Mouse (Mus musculus) liver, embryonic 16.5 days (tissue): ENCODE results near the gene Evpl. TPM values are rescaled to one million over a fixed set of nuclear protein-coding genes. Genes with fewer than 3 reads are reported as not detected.

ENCODE experiments used
- ATAC-seq: fragments of 200-750 bp; cut with Nextera tagmentation; 2 replicates; pipeline ENCODE4 v1.8.0; 2017; ENCODE audit warnings: low read depth, mild to moderate bottlenecking, moderate number of reproducible peaks, moderate library complexity
- H3K27ac ChIP-seq: fragments of 300-500 bp; sonication (generic); 2 replicates; pipeline ENCODE4 v1.5.1; 2014; ENCODE audit warnings: mild to moderate bottlenecking, low read length
- H3K27me3 ChIP-seq: fragments of 300-500 bp; sonication (generic); 2 replicates; pipeline ENCODE4 v1.6.1; 2014; ENCODE audit warnings: low read depth, low read length, mixed read lengths; ENCODE audit not compliant: control insufficient read depth, insufficient read depth
- H3K36me3 ChIP-seq: fragments of 300-500 bp; sonication (generic); 2 replicates; pipeline ENCODE4 v1.6.1; 2014; ENCODE audit warnings: mild to moderate bottlenecking; ENCODE audit not compliant: control insufficient read depth, insufficient read depth
- H3K4me1 ChIP-seq: fragments of 300-500 bp; sonication (generic); 2 replicates; pipeline ENCODE4 v1.6.1; 2014; ENCODE audit warnings: low read depth, low read length, mixed read lengths; ENCODE audit not compliant: control insufficient read depth
- H3K4me2 ChIP-seq: fragments of 300-500 bp; sonication (generic); 2 replicates; pipeline ENCODE4 v1.6.1; 2014; ENCODE audit warnings: low read depth, low read length, mixed read lengths
- H3K4me3 ChIP-seq: fragments of 300-500 bp; sonication (generic); 2 replicates; pipeline ENCODE4 v1.5.1; 2014; ENCODE audit warnings: low read depth, mild to moderate bottlenecking, low read length
- H3K9ac ChIP-seq: fragments of 300-500 bp; sonication (generic); 2 replicates; pipeline ENCODE4 v1.6.1; 2014; ENCODE audit warnings: low read depth, low read length
- H3K9me3 ChIP-seq: fragments of 300-500 bp; sonication (generic); replicated peaks from 2 replicates; pipeline ENCODE4 v1.6.1; 2016; ENCODE audit warnings: low read length; ENCODE audit not compliant: control insufficient read depth
- WGBS: fragments of 180-500 bp; shearing (Covaris S2); extraction: QIAGEN DNeasy Blood & Tissue Kit; methylation state at CpG from one replicate; pipeline ENCODE4 v1.1.7; 2014; ENCODE audit not compliant: insufficient replicate concordance; 5-methylcytosine and 5-hydroxymethylcytosine counted together
- polyA plus RNA-seq: library from polyadenylated mRNA; unstranded; fragments of >200 nt; fragmentation: Nextera tagmentation; extraction: Ambion mirVana; gene quantifications from 2 replicates; pipeline ENCODE4 v1.2.1, GENCODE M21; 2015

The Evpl gene
- polyA plus RNA-seq, 1 experiment from 2014 or later: 0.05 TPM

DNA sequence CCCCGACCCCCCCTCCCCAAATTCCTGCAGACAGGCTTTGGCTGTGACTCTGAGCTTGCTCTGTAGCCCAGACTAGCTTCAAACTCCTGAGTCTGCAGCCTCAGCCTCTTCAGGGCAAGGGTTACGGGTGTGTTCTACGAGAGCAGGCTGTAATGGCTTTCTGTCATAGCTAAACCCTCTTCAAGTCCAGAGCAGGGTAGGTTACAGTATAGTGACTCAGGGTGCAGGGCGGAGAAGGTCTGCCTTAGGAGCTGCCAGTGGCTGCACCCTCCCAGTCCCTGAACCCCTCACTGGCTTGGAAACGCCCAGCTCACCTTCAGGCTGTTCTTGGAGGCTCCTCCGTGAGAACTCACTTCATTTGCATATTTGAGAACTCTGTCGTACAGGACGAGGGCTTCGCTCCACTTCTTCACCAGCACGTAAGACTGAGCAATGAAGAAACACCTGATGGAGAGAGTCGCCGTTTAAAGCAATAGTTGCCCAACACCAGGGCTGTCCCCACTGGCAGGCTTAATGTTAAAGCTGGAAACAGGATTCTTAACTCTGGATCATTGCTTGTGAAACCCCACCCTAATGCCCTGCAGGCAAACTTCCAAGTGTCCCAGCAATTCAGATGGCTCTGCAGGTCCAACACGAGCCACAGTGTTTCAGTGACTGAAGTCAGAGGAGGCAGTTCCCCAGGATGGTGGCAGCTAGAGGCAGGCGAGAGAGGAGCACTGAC is 9.8 kb upstream of the Evpl start:
- 69% methylated on average over 14 of the region's 14 CpGs for WGBS
- H3K4me3 ChIP-seq: no peak overlapping the region
- H3K27me3 ChIP-seq: no peaks in the 10 kb centered on the region
- no peaks in the 10 kb centered on the region for H3K9me3 ChIP-seq
- peaks cover 60% of the 10 kb centered on the region for H3K36me3 ChIP-seq
- H3K9ac ChIP-seq: no peak overlapping the region
- no peaks in the 10 kb centered on the region for H3K4me1 ChIP-seq
- ATAC-seq: no peak
- H3K4me2 ChIP-seq: no peak overlapping the region
- no peak overlapping the region for H3K27ac ChIP-seq

DNA sequence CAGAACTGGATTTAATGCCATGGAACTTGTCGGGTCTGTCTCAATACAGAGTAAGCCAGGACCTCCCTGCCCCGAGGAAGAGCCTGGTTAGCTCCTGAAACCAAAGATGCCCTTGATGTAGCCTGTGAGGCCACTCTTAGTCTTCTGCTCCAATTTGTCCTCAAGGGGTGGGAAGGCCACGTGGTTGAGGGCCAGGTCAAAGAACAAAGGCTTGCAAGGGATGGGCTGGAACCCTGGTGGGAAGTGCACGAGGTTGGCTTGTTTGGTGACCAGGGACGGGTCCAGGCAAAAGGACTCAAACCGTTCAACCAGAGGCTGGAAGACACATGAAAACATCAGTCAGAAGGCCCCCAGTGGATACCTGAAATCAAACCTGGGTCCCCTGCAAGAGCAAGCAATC is 7.7 kb upstream of the Evpl start:
- H3K36me3 ChIP-seq: peaks cover 48% of the 10 kb centered on the region
- H3K4me1 ChIP-seq: no peaks in the 10 kb centered on the region
- H3K27me3 ChIP-seq: no peaks in the 10 kb centered on the region
- H3K4me2 ChIP-seq: no peak overlapping the region
- no peaks in the 10 kb centered on the region for H3K9me3 ChIP-seq
- no peak overlapping the region for H3K4me3 ChIP-seq
- no peak overlapping the region for H3K27ac ChIP-seq
- 68% methylated on average over 6 of the region's 6 CpGs for WGBS
- no peak overlapping the region for H3K9ac ChIP-seq
- ATAC-seq: no peak

DNA sequence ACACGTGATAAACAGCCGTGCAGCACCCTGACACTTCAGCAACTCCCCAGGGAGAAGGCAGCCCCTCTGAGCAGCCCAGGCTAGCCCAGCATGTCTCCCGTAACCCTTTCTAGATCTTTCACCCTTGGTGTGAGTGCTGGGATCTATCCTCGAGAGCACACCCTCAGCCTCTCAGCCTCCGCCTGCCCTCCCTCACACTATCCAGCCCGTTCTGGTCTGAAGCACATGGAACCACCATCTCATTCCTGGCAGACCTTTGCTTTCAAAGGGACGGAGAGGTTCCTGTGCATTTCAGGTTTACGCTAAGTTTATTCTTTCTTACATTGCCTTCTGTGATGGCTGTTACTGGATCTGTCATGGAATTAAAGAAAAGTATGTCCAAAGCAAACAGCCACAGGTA is 6.7 kb upstream of the Evpl start:
- Histone ChIP-seq H3K27me3 (no peaks in the 10 kb centered on the region), H3K9ac (no peak overlapping the region), H3K36me3 (peaks cover 38% of the 10 kb centered on the region), H3K27ac (no peak overlapping the region), H3K4me1 (no peaks in the 10 kb centered on the region), H3K9me3 (no peaks in the 10 kb centered on the region), H3K4me3 (no peak overlapping the region), H3K4me2 (no peak overlapping the region)
- WGBS: 79% methylated on average over 8 of the region's 8 CpGs
- ATAC-seq: no peak

DNA sequence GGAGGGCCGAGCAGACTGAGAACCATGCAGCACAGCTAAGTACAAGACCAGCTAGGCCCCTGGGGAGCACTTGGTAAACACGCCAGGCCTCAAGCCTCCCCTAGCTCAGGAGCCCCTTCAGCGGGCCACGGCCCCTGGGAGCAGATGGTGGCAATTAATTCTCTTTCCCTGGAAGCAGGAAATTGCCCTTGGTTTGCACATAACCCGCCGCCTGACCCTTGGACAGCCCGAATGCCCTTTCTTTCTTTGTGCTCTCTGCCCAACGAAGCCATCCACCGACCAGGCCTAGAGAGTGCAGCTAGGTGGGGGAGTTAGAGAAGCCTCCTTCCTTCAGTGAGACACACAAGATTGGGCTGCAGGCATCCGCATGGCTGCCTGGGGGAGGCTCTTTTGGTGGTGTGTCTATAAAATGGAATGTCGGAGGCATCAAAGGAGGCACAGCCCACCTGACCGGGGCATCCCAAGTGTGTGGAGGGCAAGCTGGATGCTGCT is 3.9 kb upstream of the Evpl start:
- no peak overlapping the region for H3K4me2 ChIP-seq
- peaks cover 4% of the 10 kb centered on the region for H3K4me1 ChIP-seq
- H3K9ac ChIP-seq: no peak overlapping the region
- no peaks in the 10 kb centered on the region for H3K9me3 ChIP-seq
- peaks cover 10% of the 10 kb centered on the region for H3K27me3 ChIP-seq
- H3K36me3 ChIP-seq: peaks cover 16% of the 10 kb centered on the region
- ATAC-seq: no peak
- 61% methylated on average over 12 of the region's 12 CpGs for WGBS
- no peak overlapping the region for H3K27ac ChIP-seq
- H3K4me3 ChIP-seq: no peak overlapping the region

DNA sequence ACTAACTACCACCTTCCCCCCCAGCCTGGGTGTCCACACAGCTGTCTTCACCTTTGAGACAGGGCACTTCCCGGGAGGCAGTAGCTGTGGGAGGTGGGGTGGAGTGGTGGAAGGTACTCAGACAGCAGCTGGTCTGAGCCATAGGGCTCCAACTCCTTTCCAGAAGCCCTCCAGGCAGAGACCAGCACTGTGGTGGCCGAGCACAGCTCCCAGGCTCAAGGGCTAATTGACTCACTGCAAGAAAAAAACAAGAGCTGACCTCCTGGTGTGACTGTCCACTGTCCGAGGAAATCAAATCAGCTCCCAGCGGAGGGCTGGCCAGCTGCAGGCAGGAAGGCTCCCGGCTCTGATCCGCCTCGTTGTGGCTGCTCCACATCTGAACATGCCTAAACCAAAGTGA is 1.9 kb upstream of the Evpl start:
- no peak overlapping the region for H3K27ac ChIP-seq
- 59% methylated on average over 7 of the region's 7 CpGs for WGBS

DNA sequence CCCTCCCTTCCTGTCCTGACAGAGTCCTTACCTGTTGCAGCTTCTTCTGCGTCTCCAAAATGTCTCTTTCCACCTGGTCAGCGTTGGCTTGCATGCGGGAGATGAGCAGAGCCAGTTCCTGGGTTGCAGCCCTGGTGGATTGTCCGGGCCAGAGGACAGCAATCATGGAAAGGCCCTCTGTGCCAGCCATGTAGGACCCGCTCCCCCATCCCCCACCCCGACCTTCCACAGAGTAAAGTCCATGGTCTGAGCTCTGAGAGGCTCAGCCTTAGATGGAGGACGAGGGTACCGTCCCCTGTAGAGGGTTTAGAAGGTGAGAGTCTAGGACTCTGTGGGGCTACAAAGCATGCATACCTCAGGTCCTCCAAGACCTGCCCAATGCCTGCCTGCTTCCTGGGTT is 3.0 kb downstream of the Evpl start:
- Histone ChIP-seq H3K4me1 (peaks cover 4% of the 10 kb centered on the region), H3K36me3 (no peaks in the 10 kb centered on the region), H3K9ac (no peak overlapping the region), H3K27ac (no peak overlapping the region), H3K4me3 (no peak overlapping the region), H3K4me2 (no peak overlapping the region), H3K9me3 (no peaks in the 10 kb centered on the region), H3K27me3 (peaks cover 10% of the 10 kb centered on the region)
- WGBS: 69% methylated on average over 8 of the region's 8 CpGs
- no peak for ATAC-seq

More for the DNA sequence above, 1.9 kb upstream of the Evpl start:
- Histone ChIP-seq H3K36me3 (no peaks in the 10 kb centered on the region), H3K4me3 (no peak overlapping the region), H3K9ac (no peak overlapping the region), H3K4me1 (peaks cover 4% of the 10 kb centered on the region), H3K27me3 (peaks cover 10% of the 10 kb centered on the region), H3K9me3 (no peaks in the 10 kb centered on the region), H3K4me2 (no peak overlapping the region)
- no peak for ATAC-seq

DNA sequence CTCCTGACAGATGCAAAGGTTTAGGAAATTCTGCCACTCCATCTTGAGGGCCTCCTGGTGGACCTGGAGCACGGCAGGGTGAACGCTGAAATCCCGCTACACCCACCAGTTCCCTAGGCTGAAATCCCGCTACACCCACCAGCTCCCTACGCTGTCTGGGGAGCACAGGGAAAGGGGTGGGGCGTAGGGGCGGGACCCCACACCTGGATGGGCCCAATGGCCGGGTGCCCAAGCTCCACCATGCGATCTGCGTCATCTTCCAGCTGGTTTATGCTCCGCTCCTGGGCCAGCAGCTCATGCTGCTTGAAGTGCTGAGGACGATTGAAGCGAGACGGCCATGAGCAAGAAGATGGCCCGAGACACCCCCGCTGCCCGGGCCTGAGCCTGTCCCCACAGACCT is 5.5 kb downstream of the Evpl start:
- no peak for ATAC-seq
- WGBS: 57% methylated on average over 17 of the region's 17 CpGs
- H3K4me3 ChIP-seq: no peak overlapping the region
- H3K27me3 ChIP-seq: peaks cover 6% of the 10 kb centered on the region; the same call in 1 of the 2 replicates
- no peak overlapping the region for H3K9ac ChIP-seq
- no peaks in the 10 kb centered on the region for H3K9me3 ChIP-seq
- no peaks in the 10 kb centered on the region for H3K36me3 ChIP-seq
- H3K4me1 ChIP-seq: no peaks in the 10 kb centered on the region
- no peak overlapping the region for H3K4me2 ChIP-seq
- H3K27ac ChIP-seq: no peak overlapping the region

DNA sequence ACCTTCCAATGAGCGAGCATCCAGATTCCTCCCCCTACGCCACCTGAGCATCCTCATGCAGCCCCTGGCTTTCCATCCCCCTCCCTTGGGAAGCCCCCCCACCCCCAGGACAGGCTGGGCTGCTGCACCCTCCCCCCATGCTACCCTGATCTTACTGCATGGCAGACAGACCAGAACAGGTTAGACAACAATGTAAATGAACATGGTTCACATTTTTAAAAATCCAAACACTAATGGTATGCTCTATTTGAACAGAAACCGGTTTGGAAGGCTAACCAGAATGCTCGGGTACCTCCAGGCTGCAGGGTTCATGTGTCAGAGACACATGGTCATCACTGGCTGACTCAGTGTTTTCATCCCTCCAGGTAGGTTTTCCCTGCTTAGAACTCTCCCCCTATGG is 9.2 kb downstream of the Evpl start:
- H3K4me1 ChIP-seq: no peaks in the 10 kb centered on the region
- WGBS: 62% methylated on average over 4 of the region's 4 CpGs
- ATAC-seq: no peak
- H3K4me3 ChIP-seq: no peak overlapping the region
- no peaks in the 10 kb centered on the region for H3K9me3 ChIP-seq
- no peak overlapping the region for H3K9ac ChIP-seq
- H3K36me3 ChIP-seq: no peaks in the 10 kb centered on the region
- H3K27me3 ChIP-seq: peaks cover 7% of the 10 kb centered on the region
- H3K4me2 ChIP-seq: no peak overlapping the region
- H3K27ac ChIP-seq: no peak overlapping the region

DNA sequence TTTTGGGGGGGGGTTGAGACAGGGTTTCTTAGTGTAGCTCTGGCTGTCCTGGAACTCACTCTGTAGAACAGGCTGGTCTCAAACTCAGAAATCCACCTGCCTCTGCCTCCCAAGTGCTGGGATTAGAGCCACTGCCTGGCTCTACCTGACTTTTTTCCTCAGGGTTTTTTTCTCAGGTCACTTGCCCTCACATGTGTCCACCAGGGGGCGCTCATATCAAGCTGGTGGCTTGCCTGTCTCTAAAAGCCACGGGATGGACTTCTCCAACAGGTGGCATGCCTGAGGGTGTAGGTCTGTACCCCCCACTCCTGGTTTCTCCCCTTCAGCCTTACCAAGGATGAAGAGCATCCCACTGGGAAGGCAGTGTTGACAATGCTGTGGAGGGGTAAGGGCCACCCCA is 11.5 kb downstream of the Evpl start:
- Histone ChIP-seq H3K9me3 (no peaks in the 10 kb centered on the region), H3K4me3 (no peak overlapping the region), H3K27ac (no peak overlapping the region), H3K27me3 (peaks cover 30% of the 10 kb centered on the region), H3K4me1 (no peaks in the 10 kb centered on the region; the same call in 1 of the 2 replicates), H3K36me3 (no peaks in the 10 kb centered on the region), H3K9ac (no peak overlapping the region), H3K4me2 (no peak overlapping the region)
- 0% methylated on average over 2 of the region's 2 CpGs for WGBS
- ATAC-seq: no peak
